Mouse (Mus musculus): ENCODE results near the gene Vps54. TPM values are rescaled to one million over a fixed set of nuclear protein-coding genes. Genes with fewer than 3 reads are reported as not detected.
"Not testable (repeated sequence)": the region's sequence is repeated elsewhere in the genome, so short reads cannot be mapped to it uniquely, and the experiment has no call there.

Gene Vps54
- 15.7 and 16.3 TPM in 2 replicates for polyA plus RNA-seq (2014; fragmentation: Nextera tagmentation; extraction: Ambion mirVana)

GRCm38 (mm10) chr11:21239021-21239661, at the start of gene Vps54:
Vps54 (plus strand) TSS chr11:21239281.
- ATAC-seq (ENCODE audit: low read depth), result peak; percentile 85
- Histone ChIP-seq H3K4me1 (ENCODE audit: control insufficient read depth, insufficient read depth, low read length) (peaks cover 10% of the 10 kb centered on the region; the same call in 1 of the 2 replicates), H3K4me3 (ENCODE audit: low read depth, low read length) (peak within 1 kb of the TSS; percentile 78), H3K36me3 (ENCODE audit: control insufficient read depth, insufficient read depth, low read length) (no peaks in the 10 kb centered on the region), H3K9me3 (ENCODE audit: control insufficient read depth, low read length) (no peaks in the 10 kb centered on the region), H3K4me2 (ENCODE audit: low read depth, low read length) (peak within 1 kb of the TSS; percentile 66), H3K27me3 (ENCODE audit: control insufficient read depth, insufficient read depth, low read length) (no peaks in the 10 kb centered on the region), H3K27ac (ENCODE audit: low read depth, low read length) (peak within 1 kb of the TSS; percentile 96), H3K9ac (replicated peaks; ENCODE audit: low read depth, low read length) (peak within 1 kb of the TSS; percentile 98)
- under 1% methylated on average over 73 of the region's 84 CpGs for WGBS

DNA sequence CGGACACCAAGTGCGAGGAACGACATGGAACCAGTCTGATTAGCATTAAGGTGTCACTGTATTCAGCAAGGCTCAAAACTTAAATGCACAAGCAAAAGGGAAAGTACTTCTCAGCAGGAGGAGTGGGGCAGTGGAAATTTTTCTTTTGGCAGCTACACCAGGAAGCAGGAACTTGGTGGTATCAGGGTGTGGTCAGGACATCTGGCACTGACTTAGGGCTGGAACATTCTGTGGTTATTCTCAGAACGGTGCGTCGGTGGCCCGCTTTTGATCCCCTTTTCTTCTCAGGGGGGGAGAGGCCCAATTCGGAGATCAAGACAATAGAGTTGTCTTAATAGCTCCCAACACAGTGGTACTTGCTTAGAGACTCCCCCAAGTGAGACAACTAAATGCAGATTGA, 47.3 kb upstream of the Vps54 start:
- not testable (repeated sequence) for H3K36me3 ChIP-seq (ENCODE audit: control insufficient read depth, insufficient read depth, low read length); H3K4me1 ChIP-seq (ENCODE audit: control insufficient read depth, insufficient read depth, low read length); H3K4me3 ChIP-seq (ENCODE audit: low read depth, low read length); H3K27ac ChIP-seq (ENCODE audit: low read depth, low read length); ATAC-seq (ENCODE audit: low read depth); H3K9ac ChIP-seq (replicated peaks; ENCODE audit: low read depth, low read length); H3K27me3 ChIP-seq (ENCODE audit: control insufficient read depth, insufficient read depth, low read length); H3K4me2 ChIP-seq (ENCODE audit: low read depth, low read length); H3K9me3 ChIP-seq (ENCODE audit: control insufficient read depth, low read length)
- 88% methylated on average over 8 of the region's 8 CpGs for WGBS

- no peak overlapping the region for H3K27ac ChIP-seq (ENCODE audit: low read depth, low read length)
- no peaks in the 10 kb centered on the region for H3K4me1 ChIP-seq (ENCODE audit: control insufficient read depth, insufficient read depth, low read length)
- H3K4me2 ChIP-seq (ENCODE audit: low read depth, low read length), result no peak overlapping the region
- no peaks in the 10 kb centered on the region for H3K9me3 ChIP-seq (ENCODE audit: control insufficient read depth, low read length)
- no peak overlapping the region for H3K4me3 ChIP-seq (ENCODE audit: low read depth, low read length)
- no peak overlapping the region for H3K9ac ChIP-seq (replicated peaks; ENCODE audit: low read depth, low read length)
- 100% methylated on average over 3 of the region's 3 CpGs for WGBS
- ATAC-seq (ENCODE audit: low read depth), result no peak
- no peaks in the 10 kb centered on the region for H3K27me3 ChIP-seq (ENCODE audit: control insufficient read depth, insufficient read depth, low read length)
- no peaks in the 10 kb centered on the region for H3K36me3 ChIP-seq (ENCODE audit: control insufficient read depth, insufficient read depth, low read length)
Measured at GRCm38 (mm10) chr11:21194851-21195250, 44.2 kb upstream of the Vps54 start.

GRCm38 (mm10) chr11:21209046-21209445, 30.0 kb upstream of the Vps54 start:
- no peaks in the 10 kb centered on the region for H3K9me3 ChIP-seq (ENCODE audit: control insufficient read depth, low read length)
- no peak overlapping the region for H3K4me2 ChIP-seq (ENCODE audit: low read depth, low read length)
- H3K36me3 ChIP-seq (ENCODE audit: control insufficient read depth, insufficient read depth, low read length), result no peaks in the 10 kb centered on the region
- no peaks in the 10 kb centered on the region for H3K4me1 ChIP-seq (ENCODE audit: control insufficient read depth, insufficient read depth, low read length)
- no peak overlapping the region for H3K4me3 ChIP-seq (ENCODE audit: low read depth, low read length)
- H3K27ac ChIP-seq (ENCODE audit: low read depth, low read length), result no peak overlapping the region
- H3K9ac ChIP-seq (replicated peaks; ENCODE audit: low read depth, low read length), result no peak overlapping the region
- H3K27me3 ChIP-seq (ENCODE audit: control insufficient read depth, insufficient read depth, low read length), result no peaks in the 10 kb centered on the region
- no peak for ATAC-seq (ENCODE audit: low read depth)
- 87% methylated on average over 2 of the region's 2 CpGs for WGBS

- not testable (repeated sequence) for H3K27ac ChIP-seq (ENCODE audit: low read depth, low read length); H3K9ac ChIP-seq (replicated peaks; ENCODE audit: low read depth, low read length); H3K4me2 ChIP-seq (ENCODE audit: low read depth, low read length); H3K4me3 ChIP-seq (ENCODE audit: low read depth, low read length); H3K4me1 ChIP-seq (ENCODE audit: control insufficient read depth, insufficient read depth, low read length); H3K36me3 ChIP-seq (ENCODE audit: control insufficient read depth, insufficient read depth, low read length); ATAC-seq (ENCODE audit: low read depth); H3K9me3 ChIP-seq (ENCODE audit: control insufficient read depth, low read length); H3K27me3 ChIP-seq (ENCODE audit: control insufficient read depth, insufficient read depth, low read length)
- WGBS, result 93% methylated on average over 9 of the region's 9 CpGs
Measured at GRCm38 (mm10) chr11:21209701-21210100, 29.4 kb upstream of the Vps54 start.

- ATAC-seq (ENCODE audit: low read depth), result no peak
- H3K27me3 ChIP-seq (ENCODE audit: control insufficient read depth, insufficient read depth, low read length), result no peaks in the 10 kb centered on the region
- H3K4me2 ChIP-seq (ENCODE audit: low read depth, low read length), result no peak overlapping the region
- H3K9me3 ChIP-seq (ENCODE audit: control insufficient read depth, low read length), result no peaks in the 10 kb centered on the region
- H3K27ac ChIP-seq (ENCODE audit: low read depth, low read length), result no peak overlapping the region
- no peaks in the 10 kb centered on the region for H3K36me3 ChIP-seq (ENCODE audit: control insufficient read depth, insufficient read depth, low read length)
- WGBS, result 93% methylated on average over 3 of the region's 3 CpGs
- H3K4me3 ChIP-seq (ENCODE audit: low read depth, low read length), result no peak overlapping the region
- no peak overlapping the region for H3K9ac ChIP-seq (replicated peaks; ENCODE audit: low read depth, low read length)
- no peaks in the 10 kb centered on the region for H3K4me1 ChIP-seq (ENCODE audit: control insufficient read depth, insufficient read depth, low read length)
Measured at GRCm38 (mm10) chr11:21217419-21217818, 21.7 kb upstream of the Vps54 start.

DNA sequence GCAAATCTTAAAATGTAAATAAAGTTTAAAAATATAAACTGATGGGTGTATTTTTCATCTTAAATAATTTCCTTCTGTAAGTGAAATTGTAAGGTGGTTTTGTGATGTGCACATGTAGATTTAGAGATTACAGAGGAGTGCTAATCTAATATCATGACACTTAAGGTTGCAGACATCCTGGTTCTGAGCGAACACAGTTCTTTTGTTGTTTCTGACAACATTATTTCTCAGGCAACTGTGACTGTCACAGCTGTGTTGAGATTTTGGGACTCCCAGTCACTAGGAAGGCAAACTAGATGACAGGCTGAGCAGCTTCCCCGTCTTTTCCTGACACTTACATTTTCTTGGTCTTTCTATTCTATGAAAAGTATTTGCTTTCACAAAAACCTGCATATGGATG, 19.8 kb upstream of the Vps54 start:
- no peaks in the 10 kb centered on the region for H3K9me3 ChIP-seq (ENCODE audit: control insufficient read depth, low read length)
- no peak overlapping the region for H3K27ac ChIP-seq (ENCODE audit: low read depth, low read length)
- no peaks in the 10 kb centered on the region for H3K27me3 ChIP-seq (ENCODE audit: control insufficient read depth, insufficient read depth, low read length)
- H3K4me2 ChIP-seq (ENCODE audit: low read depth, low read length), result no peak overlapping the region
- no peaks in the 10 kb centered on the region for H3K36me3 ChIP-seq (ENCODE audit: control insufficient read depth, insufficient read depth, low read length)
- WGBS, result 81% methylated on average over 2 of the region's 2 CpGs
- no peak overlapping the region for H3K4me3 ChIP-seq (ENCODE audit: low read depth, low read length)
- no peaks in the 10 kb centered on the region for H3K4me1 ChIP-seq (ENCODE audit: control insufficient read depth, insufficient read depth, low read length)
- H3K9ac ChIP-seq (replicated peaks; ENCODE audit: low read depth, low read length), result no peak overlapping the region
- no peak for ATAC-seq (ENCODE audit: low read depth)

GRCm38 (mm10) chr11:21219851-21220587, 19.1 kb upstream of the Vps54 start:
- Histone ChIP-seq H3K4me3 (ENCODE audit: low read depth, low read length) (no peak overlapping the region), H3K9ac (replicated peaks; ENCODE audit: low read depth, low read length) (no peak overlapping the region), H3K4me1 (ENCODE audit: control insufficient read depth, insufficient read depth, low read length) (no peaks in the 10 kb centered on the region), H3K27ac (ENCODE audit: low read depth, low read length) (no peak overlapping the region), H3K4me2 (ENCODE audit: low read depth, low read length) (no peak overlapping the region), H3K9me3 (ENCODE audit: control insufficient read depth, low read length) (no peaks in the 10 kb centered on the region), H3K36me3 (ENCODE audit: control insufficient read depth, insufficient read depth, low read length) (no peaks in the 10 kb centered on the region), H3K27me3 (ENCODE audit: control insufficient read depth, insufficient read depth, low read length) (no peaks in the 10 kb centered on the region)
- ATAC-seq (ENCODE audit: low read depth), result no peak
- WGBS, result 93% methylated on average over 8 of the region's 8 CpGs

GRCm38 (mm10) chr11:21220754-21221153, 18.3 kb upstream of the Vps54 start:
- no peak for ATAC-seq (ENCODE audit: low read depth)

More at GRCm38 (mm10) chr11:21220754-21221153, 18.3 kb upstream of the Vps54 start:
- Histone ChIP-seq H3K27me3 (ENCODE audit: control insufficient read depth, insufficient read depth, low read length) (no peaks in the 10 kb centered on the region), H3K4me2 (ENCODE audit: low read depth, low read length) (no peak overlapping the region), H3K36me3 (ENCODE audit: control insufficient read depth, insufficient read depth, low read length) (no peaks in the 10 kb centered on the region), H3K4me1 (ENCODE audit: control insufficient read depth, insufficient read depth, low read length) (no peaks in the 10 kb centered on the region), H3K9me3 (ENCODE audit: control insufficient read depth, low read length) (no peaks in the 10 kb centered on the region), H3K27ac (ENCODE audit: low read depth, low read length) (no peak overlapping the region), H3K9ac (replicated peaks; ENCODE audit: low read depth, low read length) (no peak overlapping the region), H3K4me3 (ENCODE audit: low read depth, low read length) (no peak overlapping the region)
- 73% methylated on average over 2 of the region's 2 CpGs for WGBS

Measured in neural tube, embryonic 14.5 days (tissue).